Mouse (Mus musculus): ENCODE results near the gene Ccrl2.

- no peak for TF ChIP-seq POLR2A (IDR thresholded peaks at IDR 0.05; ENCODE audit: control insufficient read depth, low read depth, low read length)
- no peak for TF ChIP-seq CTCF (IDR thresholded peaks at IDR 0.05; ENCODE audit: control insufficient read depth, insufficient read depth, insufficient replicate concordance, low read depth, low read length)
Observed at GRCm38 (mm10) chr9:111039966-111040365, 17.4 kb downstream of the Ccrl2 start.
